Mouse (Mus musculus): ENCODE results near the gene Polr3c. TPM values are rescaled to one million over a fixed set of nuclear protein-coding genes. Genes with fewer than 3 reads are reported as not detected.

Polr3c gene
- polyA plus RNA-seq (2015; fragmentation: Nextera tagmentation; extraction: Ambion mirVana): 10.4 and 11.6 TPM in 2 replicates

DNA sequence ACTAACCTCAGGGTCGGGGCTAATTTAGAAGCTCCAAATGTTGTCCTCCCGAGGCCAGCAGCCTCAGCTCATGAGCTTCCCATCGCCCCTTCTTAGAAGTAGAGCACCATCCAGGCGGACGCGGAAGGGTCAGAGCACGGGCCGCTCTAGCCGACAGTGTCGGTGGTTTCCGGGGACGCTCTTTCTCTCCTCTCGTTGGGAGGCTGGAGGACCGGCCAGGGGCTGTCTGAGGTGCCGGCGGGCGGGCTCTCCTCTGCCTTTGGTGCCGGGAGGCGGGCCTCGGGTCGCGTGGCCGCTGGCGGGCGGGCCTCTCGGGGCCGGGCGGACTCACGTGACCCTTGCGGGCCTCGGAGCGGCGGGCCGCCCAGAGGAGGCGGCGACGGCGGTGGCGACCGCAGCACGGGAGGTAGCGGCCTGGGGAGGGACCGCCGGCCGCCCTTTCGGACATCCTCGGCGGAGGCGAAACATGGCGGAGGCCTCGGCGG, at the start of gene Polr3c, which contains the start of gene Rnf115:
TSS of gene Polr3c (minus strand) at position 286 of the 485 bp plus-strand sequence.
TSS of gene Rnf115 (plus strand) at position 322 of the 485 bp plus-strand sequence.
- H3K4me3 ChIP-seq (ENCODE audit: low read depth, low read length): peak within 1 kb of the TSS; percentile 90
- TF ChIP-seq CTCF (IDR thresholded peaks at IDR 0.05; ENCODE audit: low read depth): no peak
- TF ChIP-seq EP300 (IDR thresholded peaks at IDR 0.05; ENCODE audit: low read depth): no peak; the same call in 1 of the 2 replicates
- peaks cover 17% of the 10 kb centered on the region for H3K36me3 ChIP-seq (replicated peaks; ENCODE audit: insufficient read depth, low read length)
- peaks cover 27% of the 10 kb centered on the region for H3K4me1 ChIP-seq (ENCODE audit: insufficient read depth)
- H3K27ac ChIP-seq (ENCODE audit: low read depth): peak within 1 kb of the TSS; percentile 88
- peak within 1 kb of the TSS; percentile 96 for H3K9ac ChIP-seq (replicated peaks)
- H3K27me3 ChIP-seq (ENCODE audit: insufficient read depth, low read length): no peaks in the 10 kb centered on the region
- no peaks in the 10 kb centered on the region for H3K9me3 ChIP-seq (ENCODE audit: low read length)
- WGBS (ENCODE audit: insufficient replicate concordance): under 1% methylated on average over 24 of the region's 52 CpGs
- peak within 1 kb of the TSS; percentile 82 for H3K4me2 ChIP-seq (ENCODE audit: low read depth, low read length)
- peak; percentile 98 for DNase-seq
- peak; percentile 99 for ATAC-seq

DNA sequence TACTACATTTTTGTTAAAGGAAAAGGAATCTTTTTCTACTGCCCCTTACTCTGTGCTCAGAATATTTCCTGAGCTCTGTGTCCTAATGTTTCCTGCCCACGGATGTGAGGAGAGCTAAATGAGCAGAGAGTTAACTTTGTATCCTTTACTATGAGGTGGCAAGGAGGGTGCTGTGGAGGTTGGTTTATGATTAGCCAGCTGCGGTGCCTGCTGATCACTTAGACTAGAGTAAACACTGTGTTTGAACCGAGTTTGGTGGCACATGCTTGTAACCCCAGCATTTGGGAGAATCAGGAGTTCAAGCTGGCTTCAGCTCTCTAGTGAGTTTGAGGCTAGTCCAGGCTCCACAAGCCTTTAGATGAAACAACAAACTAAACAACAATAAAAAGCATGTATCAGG, 49.7 kb upstream of the Polr3c start:
- DNase-seq (peak; percentile 25), ATAC-seq (peak; percentile 88)
- H3K36me3 ChIP-seq (replicated peaks; ENCODE audit: insufficient read depth, low read length): peaks cover 2% of the 10 kb centered on the region; the same call in 1 of the 2 replicates
- WGBS (ENCODE audit: insufficient replicate concordance): 50% methylated on average over 3 of the region's 3 CpGs
- no peak overlapping the region for H3K4me3 ChIP-seq (ENCODE audit: low read depth, low read length)
- H3K4me2 ChIP-seq (ENCODE audit: low read depth, low read length): no peak overlapping the region; the same call in 1 of the 2 replicates
- 0 out of 2 replicates have a peak overlapping the region, but pooled peaks have one; percentile 56 for H3K27ac ChIP-seq (ENCODE audit: low read depth)
- H3K9ac ChIP-seq (replicated peaks): no peak overlapping the region
- no peaks in the 10 kb centered on the region for H3K9me3 ChIP-seq (ENCODE audit: low read length)
- no peaks in the 10 kb centered on the region for H3K27me3 ChIP-seq (ENCODE audit: insufficient read depth, low read length)
- H3K4me1 ChIP-seq (ENCODE audit: insufficient read depth): 0 out of 2 replicates have a peak, but pooled peaks cover 2% of the 10 kb centered on the region
- TF ChIP-seq CTCF (IDR thresholded peaks at IDR 0.05; ENCODE audit: low read depth): no peak
- TF ChIP-seq EP300 (IDR thresholded peaks at IDR 0.05; ENCODE audit: low read depth): no peak

DNA sequence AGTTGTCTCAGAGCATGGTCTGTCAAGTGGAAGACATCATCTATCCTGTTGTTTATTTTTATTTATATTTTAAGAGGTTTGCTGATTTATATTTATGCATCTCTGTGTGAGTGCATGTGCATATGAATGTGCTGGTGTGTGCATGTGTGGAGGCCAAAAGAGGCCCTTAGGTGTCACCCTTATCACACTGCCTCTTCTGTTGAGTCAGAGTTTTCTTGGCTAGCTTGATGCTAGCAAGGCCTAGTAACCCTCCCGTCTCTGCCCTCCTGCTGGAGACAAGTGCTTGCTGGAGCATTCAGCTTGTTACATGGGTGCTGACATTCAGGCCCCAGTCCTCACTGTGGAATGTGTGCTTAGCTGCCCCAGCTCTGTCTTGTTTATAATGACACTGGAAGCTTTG, 45.5 kb upstream of the Polr3c start:
- Histone ChIP-seq H3K4me2 (ENCODE audit: low read depth, low read length) (no peak overlapping the region), H3K27me3 (ENCODE audit: insufficient read depth, low read length) (no peaks in the 10 kb centered on the region), H3K9ac (replicated peaks) (no peak overlapping the region), H3K27ac (ENCODE audit: low read depth) (no peak overlapping the region), H3K4me3 (ENCODE audit: low read depth, low read length) (no peak overlapping the region), H3K4me1 (ENCODE audit: insufficient read depth) (0 out of 2 replicates have a peak, but pooled peaks cover 2% of the 10 kb centered on the region), H3K36me3 (replicated peaks; ENCODE audit: insufficient read depth, low read length) (no peaks in the 10 kb centered on the region; the same call in 1 of the 2 replicates), H3K9me3 (ENCODE audit: low read length) (no peaks in the 10 kb centered on the region)
- TF ChIP-seq CTCF (IDR thresholded peaks at IDR 0.05; ENCODE audit: low read depth): peak; percentile 55
- no peak for TF ChIP-seq EP300 (IDR thresholded peaks at IDR 0.05; ENCODE audit: low read depth)
- no peak for ATAC-seq
- no peak for DNase-seq
- WGBS (ENCODE audit: insufficient replicate concordance): 35% methylated on average over 1 of the region's 1 CpGs

DNA sequence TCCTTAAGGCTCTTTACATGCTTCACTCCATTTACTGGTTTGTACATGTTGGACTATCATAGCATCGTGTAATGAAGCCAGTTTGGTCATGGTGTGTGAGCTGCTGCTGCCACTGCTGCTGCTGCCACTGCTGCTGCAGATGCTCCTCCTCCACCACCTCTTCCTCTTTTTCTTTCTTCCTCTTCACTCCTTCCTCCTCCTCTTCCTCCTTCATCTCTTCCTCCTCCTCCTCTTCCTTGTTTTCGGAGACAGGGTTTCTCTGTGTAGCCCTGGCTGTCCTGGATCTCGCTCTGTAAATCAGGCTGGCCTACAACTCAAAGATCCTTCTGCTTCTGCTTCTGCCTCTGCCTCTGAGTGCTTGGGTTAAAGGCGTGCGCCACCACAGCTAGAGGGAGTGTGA, 42.5 kb upstream of the Polr3c start:
- H3K27ac ChIP-seq (ENCODE audit: low read depth): no peak overlapping the region
- no peak overlapping the region for H3K9ac ChIP-seq (replicated peaks)
- H3K4me2 ChIP-seq (ENCODE audit: low read depth, low read length): no peak overlapping the region
- H3K27me3 ChIP-seq (ENCODE audit: insufficient read depth, low read length): no peaks in the 10 kb centered on the region
- WGBS (ENCODE audit: insufficient replicate concordance): 57% methylated on average over 5 of the region's 5 CpGs
- no peaks in the 10 kb centered on the region for H3K9me3 ChIP-seq (ENCODE audit: low read length)
- TF ChIP-seq EP300 (IDR thresholded peaks at IDR 0.05; ENCODE audit: low read depth) (no peak), CTCF (IDR thresholded peaks at IDR 0.05; ENCODE audit: low read depth) (no peak)
- no peaks in the 10 kb centered on the region for H3K36me3 ChIP-seq (replicated peaks; ENCODE audit: insufficient read depth, low read length)
- no peak overlapping the region for H3K4me3 ChIP-seq (ENCODE audit: low read depth, low read length)
- ATAC-seq (no peak), DNase-seq (no peak)
- H3K4me1 ChIP-seq (ENCODE audit: insufficient read depth): no peaks in the 10 kb centered on the region

DNA sequence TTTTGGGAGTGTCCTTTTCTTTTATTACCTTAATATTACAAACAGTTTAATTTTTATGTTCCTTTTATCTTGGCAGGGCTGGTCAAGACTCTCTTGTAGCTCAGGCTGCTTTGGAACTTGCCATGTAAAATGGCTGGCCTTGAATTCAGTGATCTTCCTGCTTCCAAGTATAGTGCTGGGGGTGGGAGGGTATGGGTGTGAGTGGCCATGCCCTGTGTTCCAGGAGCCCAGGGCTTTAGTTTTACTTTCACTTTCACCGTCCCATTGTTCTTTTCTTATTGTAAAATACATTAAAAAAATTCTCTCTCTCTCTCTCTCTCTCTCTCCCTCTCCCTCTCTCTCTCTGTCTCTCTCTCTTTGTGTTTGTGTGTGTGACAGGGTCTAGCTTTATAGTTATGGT, 37.1 kb upstream of the Polr3c start:
- no peak for ATAC-seq

DNA sequence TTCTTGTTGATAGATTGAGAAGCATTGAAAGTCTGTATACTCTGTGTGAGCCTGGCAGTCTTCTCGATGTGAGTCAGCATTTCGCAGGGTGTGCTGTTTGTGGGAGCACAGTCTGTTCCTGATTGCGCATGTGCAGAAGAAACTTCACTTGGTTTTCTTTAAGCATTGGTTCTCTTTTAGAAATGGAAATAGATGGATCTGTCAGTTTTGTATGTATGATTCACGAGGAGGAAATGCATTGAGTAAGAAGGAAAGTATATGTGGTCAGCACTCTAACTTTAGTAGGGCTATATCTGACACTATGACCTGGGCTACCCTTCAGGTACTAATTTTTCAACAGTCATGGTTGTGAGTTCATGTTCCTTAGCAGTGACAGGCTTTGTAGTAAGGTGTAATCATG, 32.3 kb upstream of the Polr3c start:
- no peak for DNase-seq
- no peak for TF ChIP-seq EP300 (IDR thresholded peaks at IDR 0.05; ENCODE audit: low read depth)
- no peak for TF ChIP-seq CTCF (IDR thresholded peaks at IDR 0.05; ENCODE audit: low read depth)
- no peak overlapping the region for H3K4me2 ChIP-seq (ENCODE audit: low read depth, low read length)
- no peak overlapping the region for H3K9ac ChIP-seq (replicated peaks)
- peak; percentile 57 for ATAC-seq
- H3K36me3 ChIP-seq (replicated peaks; ENCODE audit: insufficient read depth, low read length): peaks cover under 1% of the 10 kb centered on the region; the same call in 1 of the 2 replicates
- H3K27me3 ChIP-seq (ENCODE audit: insufficient read depth, low read length): no peaks in the 10 kb centered on the region
- no peak overlapping the region for H3K4me3 ChIP-seq (ENCODE audit: low read depth, low read length)
- no peaks in the 10 kb centered on the region for H3K9me3 ChIP-seq (ENCODE audit: low read length)
- no peak overlapping the region for H3K27ac ChIP-seq (ENCODE audit: low read depth)
- WGBS (ENCODE audit: insufficient replicate concordance): 55% methylated on average over 4 of the region's 4 CpGs
- no peaks in the 10 kb centered on the region for H3K4me1 ChIP-seq (ENCODE audit: insufficient read depth)

More for the DNA sequence above, 37.1 kb upstream of the Polr3c start:
- H3K27ac ChIP-seq (ENCODE audit: low read depth): no peak overlapping the region
- peak overlapping the region; percentile 52 for H3K4me2 ChIP-seq (ENCODE audit: low read depth, low read length)
- WGBS (ENCODE audit: insufficient replicate concordance): 50% methylated on average over 1 of the region's 1 CpGs
- H3K9ac ChIP-seq (replicated peaks): no peak overlapping the region
- TF ChIP-seq EP300 (IDR thresholded peaks at IDR 0.05; ENCODE audit: low read depth) (no peak), CTCF (IDR thresholded peaks at IDR 0.05; ENCODE audit: low read depth) (no peak)
- no peaks in the 10 kb centered on the region for H3K36me3 ChIP-seq (replicated peaks; ENCODE audit: insufficient read depth, low read length)
- no peaks in the 10 kb centered on the region for H3K9me3 ChIP-seq (ENCODE audit: low read length)
- H3K27me3 ChIP-seq (ENCODE audit: insufficient read depth, low read length): no peaks in the 10 kb centered on the region
- no peak for DNase-seq
- no peak overlapping the region for H3K4me3 ChIP-seq (ENCODE audit: low read depth, low read length)
- no peaks in the 10 kb centered on the region for H3K4me1 ChIP-seq (ENCODE audit: insufficient read depth)
